Mouse (Mus musculus): ENCODE data around the gene Terf2.

Terf2 gene

DNA sequence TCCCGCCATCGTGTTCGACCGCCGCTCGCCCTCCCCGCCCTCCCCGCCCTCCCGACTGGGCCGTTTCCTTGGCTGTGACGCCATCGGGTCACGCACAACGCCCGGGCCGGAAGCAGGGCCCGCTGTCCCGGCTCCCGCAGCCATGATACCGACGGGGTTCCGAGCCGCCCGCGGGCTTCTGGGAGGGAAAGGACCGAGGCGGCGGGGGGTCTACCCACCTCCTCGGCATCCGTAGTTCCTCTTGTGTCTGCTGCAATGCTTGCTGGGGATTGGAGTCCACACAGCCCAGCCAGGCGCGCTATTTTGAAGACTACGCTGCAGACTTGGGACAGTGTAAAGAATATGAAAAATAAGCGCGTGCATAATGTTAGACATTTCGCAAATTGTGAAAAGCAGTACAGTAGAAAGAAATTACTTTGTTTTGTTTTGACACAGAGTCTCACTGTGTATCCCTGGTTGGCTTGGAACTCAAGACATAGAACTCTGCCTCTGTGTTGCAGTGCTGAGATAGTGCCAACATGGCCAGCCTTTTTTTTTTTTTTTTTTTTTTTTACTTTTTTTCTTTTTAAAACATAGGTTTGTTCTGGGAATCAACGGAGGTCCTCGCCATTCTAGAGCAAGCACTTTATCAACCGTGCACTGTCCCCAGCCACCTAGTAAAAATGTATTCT, at the start of gene Terf2:
Gene Terf2, minus strand, starts transcription at position 182 of the 671 bp plus-strand sequence.
- peak; percentile 98 for DNase-seq (ENCODE audit: low read depth, low spot score)

DNA sequence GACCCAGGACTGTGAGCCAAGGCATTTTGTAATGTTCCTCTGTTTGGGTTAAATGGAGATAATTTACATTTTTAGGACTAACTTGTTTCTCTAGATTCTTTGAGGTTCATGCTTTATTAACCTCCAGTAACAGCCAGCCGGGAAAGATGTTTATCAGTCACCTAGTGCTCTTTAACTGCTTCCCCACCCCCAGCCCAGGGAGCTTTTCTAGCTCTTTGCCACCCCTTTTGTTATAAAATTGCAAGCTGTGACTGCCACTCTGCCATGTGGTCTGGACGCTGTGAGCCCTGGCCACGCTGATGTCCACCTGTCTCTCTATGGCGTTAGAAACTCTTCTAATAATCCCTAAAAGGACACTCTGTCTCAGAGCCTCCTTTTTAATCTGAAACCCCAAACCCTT, 47.2 kb upstream of the Terf2 start:
- DNase-seq (ENCODE audit: low read depth, low spot score) = no peak

DNA sequence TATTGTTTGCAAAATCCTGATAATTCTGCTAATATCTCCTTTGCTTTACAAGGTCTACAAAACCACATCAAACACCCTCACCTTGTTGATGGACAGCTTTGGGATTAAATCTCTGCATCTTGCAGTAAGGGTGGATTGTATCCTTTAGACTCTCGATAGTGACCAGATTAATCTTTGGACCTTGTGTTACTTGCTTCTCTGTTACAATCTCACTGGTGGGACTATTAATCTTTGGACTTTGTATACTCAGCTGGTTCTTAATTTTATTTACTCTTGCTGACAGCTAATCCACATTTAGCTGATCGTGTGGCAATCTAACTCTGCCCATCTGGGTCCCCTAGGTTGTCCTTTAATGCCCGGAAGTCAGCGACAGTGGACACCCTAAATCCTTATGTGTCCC, 46.2 kb upstream of the Terf2 start:
- no peak for DNase-seq (ENCODE audit: low read depth, low spot score)

DNA sequence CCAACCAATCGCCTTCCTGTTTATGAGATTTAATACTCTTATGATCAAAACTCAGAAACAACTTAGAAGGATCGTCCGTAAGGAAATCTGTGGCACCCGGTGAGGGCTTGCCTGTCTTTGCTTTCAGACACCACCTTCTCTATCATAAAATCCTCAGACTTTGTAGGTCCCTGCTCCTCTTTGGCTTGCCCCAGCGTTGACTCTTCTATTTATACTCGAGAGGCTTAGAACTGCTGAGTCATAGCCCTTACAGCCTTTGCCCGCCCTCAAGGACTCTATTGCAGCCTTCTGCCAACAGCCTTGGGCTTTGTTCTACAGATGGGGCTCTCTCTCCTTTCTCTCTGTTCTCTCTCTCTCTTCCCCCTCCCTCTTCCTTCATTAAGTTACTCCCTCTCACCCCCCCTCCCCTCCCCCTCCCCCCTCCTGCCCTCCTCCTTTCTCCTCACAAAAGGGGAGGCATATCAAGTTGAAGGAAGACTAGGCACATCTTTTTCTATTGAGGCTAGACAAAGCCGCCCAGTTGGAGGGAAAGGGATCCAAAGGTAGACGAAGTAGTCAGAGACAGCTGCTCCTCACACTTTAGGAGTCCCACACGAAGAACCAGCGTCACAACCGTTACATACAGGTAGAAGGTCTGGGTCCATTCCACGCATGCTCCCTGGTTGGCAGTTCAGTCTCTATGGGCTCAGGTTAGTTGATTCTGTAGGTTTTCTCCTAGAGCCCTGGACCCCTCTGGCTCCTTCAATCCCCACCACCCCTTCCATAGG, 43.5 kb upstream of the Terf2 start:
- peak; percentile 67 for DNase-seq (ENCODE audit: low read depth, low spot score)

DNA sequence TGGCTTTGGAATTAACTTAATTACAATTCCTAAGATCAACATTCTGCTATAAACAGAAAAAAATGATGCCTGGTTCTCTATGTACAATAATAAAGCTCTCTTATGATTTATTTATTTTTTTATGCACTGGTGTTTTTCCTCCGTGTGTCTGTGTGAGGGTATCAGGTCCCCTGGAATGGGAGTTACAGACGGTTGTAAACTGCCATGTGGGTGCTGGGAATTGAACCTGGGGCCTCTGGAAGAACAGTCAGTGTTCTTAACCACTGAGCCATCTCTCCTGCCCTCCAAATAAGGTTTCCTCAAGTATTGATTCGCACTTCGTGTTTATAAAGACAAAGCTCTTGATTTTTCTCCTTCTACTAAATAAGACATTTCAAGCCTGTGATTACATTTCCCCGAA, 42.0 kb upstream of the Terf2 start:
- no peak for DNase-seq (ENCODE audit: low read depth, low spot score)

DNA sequence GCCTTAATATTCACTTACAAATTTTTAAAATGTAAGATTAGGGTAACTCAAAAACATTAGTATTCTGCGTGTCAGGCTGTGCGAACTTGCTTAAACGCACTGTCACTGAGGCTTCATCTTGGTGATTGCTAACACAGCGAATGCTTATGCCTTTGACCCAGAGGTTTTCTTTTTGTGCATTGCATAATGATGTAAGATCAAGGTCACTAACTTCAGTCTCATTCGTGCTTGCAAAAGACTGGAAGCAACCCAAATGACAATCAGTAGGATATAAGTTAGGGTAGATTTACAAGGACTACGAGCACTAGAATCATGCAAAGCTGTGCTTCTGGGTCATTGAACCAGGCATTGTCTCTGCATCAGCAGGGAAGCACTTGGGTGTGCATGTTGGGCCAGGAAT, 41.2 kb upstream of the Terf2 start:
- no peak for DNase-seq (ENCODE audit: low read depth, low spot score)

DNA sequence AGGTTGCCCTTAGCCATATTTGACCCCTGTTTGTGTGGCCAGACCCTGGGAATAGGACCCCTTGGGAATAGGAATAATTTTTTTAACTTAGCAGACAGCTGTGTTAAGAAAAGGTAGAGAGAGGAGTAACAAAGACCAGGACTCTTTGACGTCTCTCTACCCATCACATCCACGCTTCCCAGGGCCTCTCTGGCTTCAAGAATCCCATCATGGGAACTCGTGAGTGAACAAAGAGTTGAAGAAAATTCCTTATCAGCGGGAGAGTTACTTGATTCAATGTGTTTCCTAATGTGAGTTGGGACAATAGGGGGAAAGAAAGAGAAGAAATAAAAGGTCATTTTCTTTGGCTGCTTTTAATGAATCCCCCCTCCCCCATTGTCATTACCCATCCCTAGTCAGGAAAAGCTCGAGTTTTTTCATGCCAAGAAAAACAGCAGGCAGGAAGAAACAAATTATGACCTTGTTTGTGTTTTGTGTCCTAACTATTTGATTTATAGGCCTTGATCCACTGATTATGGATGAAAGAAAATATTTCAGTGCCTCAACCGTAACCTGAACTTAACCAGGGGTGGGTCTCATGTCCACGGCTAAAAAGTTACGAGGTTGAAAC, 39.8 kb upstream of the Terf2 start:
- no peak for DNase-seq (ENCODE audit: low read depth, low spot score)

DNA sequence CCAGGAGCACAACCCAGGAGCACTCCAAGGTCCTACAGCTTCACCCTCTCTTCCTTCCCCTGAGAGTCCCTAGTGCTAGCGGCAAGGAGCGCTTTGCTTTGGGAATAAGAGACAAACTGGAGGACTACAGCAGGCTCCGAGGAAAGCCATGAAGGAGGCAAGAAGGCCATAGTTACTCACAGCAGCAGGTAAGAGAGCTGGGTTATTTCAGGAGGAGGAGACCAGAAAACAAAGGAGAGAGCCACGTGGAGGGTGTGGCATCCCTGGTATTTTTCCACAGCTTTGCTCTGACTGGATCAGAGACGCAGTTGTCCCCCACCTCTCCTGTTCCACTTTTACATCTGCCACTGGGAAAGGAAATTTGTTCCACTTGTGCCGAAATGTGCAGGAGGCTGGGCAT, 37.5 kb upstream of the Terf2 start:
- no peak for DNase-seq (ENCODE audit: low read depth, low spot score)

DNA sequence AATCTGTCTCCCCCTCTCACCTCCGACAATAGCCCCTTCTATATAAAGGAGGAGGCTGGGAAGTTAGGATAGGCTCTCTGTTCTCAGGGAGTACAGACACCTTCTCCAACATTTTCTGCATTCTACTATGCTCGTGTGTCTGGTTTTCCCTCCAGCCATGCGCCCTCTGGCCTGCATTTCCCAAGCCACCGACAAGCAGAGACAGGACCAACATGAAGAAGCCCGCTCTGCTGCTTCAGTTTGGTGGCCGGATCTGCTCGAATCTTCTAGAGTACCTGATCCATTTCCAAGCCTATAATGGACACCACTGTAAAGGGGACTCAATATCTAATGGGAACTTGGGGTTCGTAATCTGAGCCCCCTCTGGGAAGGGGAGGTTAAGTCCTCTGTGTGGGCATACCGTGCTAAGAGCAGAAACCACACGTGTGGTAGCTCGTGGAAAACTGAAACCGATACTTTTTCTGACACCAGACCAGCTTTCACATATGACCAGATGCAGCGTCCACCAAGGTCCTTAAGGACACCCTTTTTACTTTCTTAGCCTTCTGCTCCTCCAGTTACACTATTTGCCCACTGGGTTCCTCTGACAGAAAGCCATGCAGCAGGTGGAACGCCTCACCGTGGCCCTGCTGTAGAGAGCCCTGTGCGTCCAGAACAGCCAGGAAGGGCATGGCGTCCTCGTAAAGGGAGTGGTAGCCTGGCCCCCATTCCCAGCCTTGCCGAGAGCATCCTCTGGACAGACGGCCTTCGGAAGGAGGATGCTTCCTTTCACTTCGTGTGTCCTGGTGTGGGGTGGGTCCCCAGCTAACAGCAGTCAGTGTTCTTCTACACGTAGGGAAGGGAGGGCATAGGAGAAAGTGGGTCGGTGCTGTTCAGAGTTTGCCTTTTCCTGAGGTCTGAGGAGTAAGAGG, 36.5 kb upstream of the Terf2 start:
- no peak for DNase-seq (ENCODE audit: low read depth, low spot score)

DNA sequence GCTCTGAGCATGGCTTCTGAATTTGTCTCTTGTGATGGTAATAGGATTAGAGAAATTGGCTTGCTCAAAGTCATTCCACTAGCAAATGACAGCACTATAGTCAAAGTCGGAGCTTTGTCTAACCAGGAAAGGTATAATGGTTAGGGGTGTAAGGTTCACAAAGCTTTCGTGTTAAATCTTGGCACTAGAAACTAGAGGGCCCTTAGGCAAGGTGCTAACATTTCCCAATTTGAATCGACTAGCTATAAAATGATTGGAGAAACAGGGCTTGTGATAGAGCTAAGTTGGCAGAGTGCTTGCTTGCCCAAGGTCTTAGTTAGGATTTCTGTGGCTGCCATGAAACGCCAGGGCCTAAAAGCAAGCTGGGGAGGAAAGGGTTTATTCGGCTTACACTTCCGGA, 33.7 kb upstream of the Terf2 start:
- no peak for DNase-seq (ENCODE audit: low read depth, low spot score)

DNA sequence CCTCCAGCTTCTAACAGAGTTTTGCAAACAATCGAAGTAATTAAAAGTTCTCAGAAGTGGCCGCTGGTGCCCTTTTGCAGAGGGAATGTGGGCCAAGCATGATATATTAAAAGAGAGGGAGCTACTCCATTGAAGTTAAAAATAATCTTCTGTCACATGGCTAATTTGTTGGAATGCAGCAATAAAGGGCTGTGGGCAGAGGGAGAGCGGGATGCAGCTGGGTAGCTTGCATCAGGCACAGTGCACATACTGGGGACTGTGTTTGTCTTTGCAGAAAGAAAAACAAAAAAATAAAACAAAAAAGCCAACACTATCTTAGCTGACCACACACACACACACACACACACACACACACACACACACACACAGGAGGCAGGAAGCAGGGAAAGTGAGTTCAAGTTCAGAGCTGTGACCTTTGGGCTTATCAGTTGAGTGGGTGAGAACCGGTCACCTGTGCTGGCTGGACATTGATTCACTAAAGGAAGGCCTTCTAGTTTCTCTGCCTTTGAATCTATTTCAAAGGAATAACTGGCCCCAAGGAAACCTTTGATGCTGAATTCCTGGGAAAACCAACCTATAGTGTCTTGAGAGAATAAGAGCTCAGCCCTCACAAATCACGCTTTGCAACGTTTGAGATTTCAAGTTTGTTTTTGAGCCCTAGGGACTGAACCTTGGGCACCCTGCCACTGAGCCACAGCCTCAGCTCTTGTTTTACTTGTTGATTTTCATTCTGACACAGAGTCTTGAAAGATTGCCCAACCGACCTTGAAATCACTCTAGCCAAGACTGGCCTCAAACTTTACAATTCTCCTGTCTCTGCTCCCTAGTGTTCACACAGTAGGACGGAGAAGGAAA, 33.1 kb upstream of the Terf2 start:
- no peak for DNase-seq (ENCODE audit: low read depth, low spot score)

DNA sequence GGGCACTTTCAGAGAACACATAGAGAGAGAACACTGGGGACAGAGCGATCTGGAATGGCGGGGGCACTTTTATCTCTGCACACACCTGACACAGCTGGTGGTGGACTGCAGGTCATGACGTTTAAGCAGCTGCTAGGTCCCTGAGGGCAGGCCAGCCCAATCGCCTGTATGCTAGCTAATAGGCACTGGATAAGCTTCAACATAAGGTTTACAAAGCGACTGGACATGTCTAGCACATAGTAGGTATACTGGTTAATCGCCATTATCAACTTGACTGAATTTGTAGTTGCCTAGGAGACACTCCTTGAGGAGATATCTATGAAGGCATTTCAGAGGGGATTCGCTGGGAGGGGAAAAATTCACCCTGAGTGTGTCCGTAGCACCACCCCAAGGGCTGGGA, 28.0 kb upstream of the Terf2 start:
- DNase-seq (ENCODE audit: low read depth, low spot score) = no peak

DNA sequence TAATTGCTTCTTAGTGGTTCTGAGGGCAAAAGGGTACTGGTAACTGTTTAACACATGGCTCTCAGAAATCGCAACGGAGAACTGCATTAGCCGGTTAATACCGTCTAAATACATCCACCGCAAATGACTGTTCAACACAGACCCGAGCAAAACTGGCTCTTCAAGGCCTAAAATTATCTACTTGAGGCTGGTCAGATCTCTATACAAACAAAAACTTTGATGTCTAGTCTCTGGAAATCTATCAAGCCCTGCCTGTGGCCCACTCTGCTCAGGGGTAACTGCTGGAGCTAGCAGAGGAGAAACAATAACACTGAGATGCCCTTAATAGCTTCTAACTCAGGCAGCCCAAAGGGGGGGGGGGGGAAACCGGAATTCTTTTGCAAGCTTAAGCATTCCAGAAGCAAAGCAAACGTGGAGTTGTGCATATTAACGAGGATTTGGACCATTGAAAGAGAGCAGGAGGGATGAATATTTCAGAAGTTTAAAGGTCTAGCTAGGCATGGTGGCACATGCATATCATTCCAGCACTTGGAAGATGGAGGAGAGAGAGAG, 26.8 kb upstream of the Terf2 start:
- no peak for DNase-seq (ENCODE audit: low read depth, low spot score)

DNA sequence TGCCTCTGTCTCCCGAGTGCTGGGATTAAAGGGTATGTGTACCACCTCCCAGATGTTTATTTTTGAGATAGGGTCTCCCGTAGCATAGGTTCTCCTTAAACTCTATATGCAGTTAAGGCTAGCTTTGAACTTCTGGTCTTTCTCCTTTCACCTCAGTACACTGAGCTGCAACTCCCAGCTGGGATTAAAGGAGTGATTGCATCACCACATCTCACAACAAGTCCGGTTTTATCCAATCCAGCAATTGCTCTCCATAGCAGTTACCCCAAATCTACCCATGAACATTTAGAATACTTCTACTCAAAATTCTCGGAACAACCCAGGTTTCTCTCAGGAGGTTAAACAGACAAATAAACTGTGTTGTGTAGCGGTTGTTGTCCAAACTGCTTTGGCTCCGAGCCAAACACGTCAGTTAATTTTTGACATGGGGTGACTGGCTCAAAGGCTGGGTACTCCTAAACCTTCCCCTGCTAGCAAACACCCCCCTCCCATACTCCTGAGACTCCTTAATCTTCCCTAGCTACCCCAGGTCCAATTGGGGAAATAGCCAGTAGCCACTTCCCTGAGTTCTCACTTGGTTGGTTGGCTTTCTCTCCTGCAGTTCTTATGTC, 25.4 kb upstream of the Terf2 start:
- no peak for DNase-seq (ENCODE audit: low read depth, low spot score)

DNA sequence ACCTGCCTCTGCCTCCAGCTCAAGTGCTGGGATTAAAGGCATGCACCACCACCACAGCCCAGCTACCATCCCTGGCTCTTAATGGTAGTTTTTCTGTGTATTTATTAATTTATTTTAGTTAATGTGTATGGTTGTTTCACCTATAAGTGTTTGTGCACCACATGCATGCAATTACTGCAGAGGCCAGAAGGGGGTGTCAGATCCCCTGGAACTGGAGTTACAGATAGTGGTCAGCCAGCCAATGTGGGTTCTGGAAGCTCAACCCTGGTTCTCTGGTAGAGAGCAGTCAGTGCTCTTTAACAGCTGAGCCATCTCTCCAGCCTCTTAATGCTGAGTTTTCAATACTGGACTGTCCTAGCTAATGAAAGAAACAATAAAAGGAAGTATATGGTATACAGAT, 24.5 kb upstream of the Terf2 start:
- DNase-seq (ENCODE audit: low read depth, low spot score) = no peak

DNA sequence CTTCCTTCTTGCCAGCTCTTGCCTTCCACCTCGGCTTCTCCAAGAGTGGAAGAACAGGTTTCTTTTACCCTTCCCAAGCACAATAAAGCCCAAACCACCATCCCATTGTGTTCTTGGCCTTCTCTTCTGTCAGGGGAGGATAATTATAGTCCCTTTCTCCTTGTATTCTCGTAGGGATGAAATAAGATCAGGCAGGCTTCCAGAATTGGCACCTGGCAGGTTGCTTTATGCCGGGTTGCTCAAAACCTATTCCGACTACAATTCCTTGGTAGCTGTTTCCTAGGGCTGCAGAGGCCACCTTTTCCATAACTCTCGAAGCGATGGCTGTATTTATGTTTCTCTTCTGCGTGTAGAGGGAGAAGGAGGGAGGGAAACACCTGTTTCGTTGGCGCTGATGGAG, 23.1 kb upstream of the Terf2 start:
- DNase-seq (ENCODE audit: low read depth, low spot score) = peak; percentile 57

DNA sequence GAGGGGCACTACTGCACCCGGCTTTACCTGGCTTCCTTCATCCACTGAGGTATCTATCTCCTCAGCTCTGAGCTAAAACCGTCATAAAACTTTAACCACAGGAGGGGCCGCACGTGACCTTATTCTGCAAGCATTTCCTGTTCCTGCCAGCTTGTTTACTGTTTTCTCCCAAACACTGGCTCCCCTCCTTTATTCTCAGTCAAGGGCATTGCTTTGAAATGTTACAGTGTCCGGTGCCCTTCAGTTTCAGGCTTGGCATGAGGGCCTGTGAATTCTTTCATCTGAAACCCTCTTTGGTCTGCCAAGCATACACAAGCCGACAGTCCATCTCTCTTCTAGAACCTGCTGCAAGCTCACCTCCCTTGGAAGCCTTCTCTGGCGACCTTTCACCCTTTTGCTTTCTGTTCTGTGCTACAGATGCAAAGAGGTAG, 22.5 kb upstream of the Terf2 start:
- DNase-seq (ENCODE audit: low read depth, low spot score) = no peak

DNA sequence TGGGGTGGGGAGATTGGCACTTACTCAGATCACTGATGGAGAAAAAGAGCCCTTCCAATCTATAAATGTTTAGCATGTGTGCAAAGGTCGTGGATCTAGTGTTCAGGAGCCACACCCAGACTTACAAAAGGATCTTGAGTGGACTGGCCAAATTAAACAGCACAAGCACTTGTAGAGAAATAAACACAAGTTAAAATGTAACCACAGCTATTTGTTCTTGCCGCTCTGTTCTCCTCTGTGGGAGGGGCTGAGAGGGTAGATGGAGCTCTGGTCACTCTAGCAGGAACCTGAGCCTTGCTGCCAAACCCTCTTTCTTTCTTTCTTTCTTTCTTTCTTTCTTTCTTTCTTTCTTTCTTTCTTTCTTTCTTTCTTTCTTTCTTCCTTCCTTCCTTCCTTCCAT, 20.7 kb upstream of the Terf2 start:
- no peak for DNase-seq (ENCODE audit: low read depth, low spot score)

DNA sequence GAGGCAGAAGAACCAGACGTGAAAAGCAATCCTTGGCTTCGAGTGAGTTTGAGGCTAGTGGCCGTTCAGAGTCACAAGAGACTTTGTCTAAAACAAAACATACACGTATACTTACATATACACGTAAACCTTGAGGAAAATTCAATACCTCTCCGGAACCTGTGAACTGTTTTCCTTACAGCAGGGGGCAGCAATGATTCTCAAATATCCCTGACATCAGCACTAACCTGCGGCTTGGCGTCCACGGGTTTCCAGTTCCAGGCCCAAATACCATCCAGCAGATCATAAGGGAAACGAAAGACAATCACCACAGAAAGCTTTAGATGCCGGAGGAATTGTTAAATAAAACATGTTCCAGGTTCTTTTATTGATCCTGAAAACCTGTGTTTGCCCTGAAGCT, 19.7 kb upstream of the Terf2 start:
- DNase-seq (ENCODE audit: low read depth, low spot score) = peak; percentile 91

DNA sequence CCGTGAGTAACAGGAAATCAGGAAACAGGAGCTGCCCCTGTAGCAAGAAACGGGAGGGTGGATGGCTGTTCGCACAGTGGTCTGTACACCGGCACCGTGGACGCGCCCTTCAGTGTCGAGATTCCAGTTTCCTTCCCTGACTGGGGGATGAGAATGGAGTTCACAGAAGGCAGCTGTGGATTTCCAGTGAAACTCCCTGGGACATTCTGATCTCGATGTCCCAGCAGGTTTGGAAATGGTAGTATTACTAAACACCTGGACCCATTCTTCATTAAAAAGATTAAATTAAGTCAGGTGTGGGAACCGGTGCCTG, 18.6 kb upstream of the Terf2 start:
- no peak for DNase-seq (ENCODE audit: low read depth, low spot score)

Data from brain, adult 2 months (tissue).